Mouse (Mus musculus) hindlimb bud, embryonic 11.5 days (tissue): ENCODE results near the gene Cdc42se1.

Experiments used
- DNase-seq: peaks from one replicate; pipeline ENCODE4 v3.0.0-alpha.2; 2012; ENCODE audit warnings: low read depth, low spot score; ENCODE audit errors: extremely low spot score

Cdc42se1 gene

DNA sequence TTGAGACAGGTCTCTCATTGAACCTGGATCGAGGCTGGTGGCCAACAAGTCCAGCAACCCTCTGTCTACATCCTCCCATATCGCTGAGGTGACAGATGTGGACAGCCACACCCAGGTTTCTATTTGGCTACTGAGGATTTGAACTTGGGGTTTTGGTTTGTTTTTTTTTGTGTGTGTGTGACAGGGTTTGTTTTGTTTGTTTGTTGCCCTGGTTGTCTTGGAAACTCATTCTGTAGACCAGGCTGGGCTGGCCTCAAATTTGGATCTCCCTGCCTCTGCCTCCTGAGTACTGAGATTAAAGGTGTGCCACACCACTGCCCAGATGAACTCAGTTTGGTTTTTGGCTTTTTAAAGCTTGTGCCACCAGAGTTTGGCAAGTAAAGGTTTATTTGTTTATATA is 5.5 kb upstream of the Cdc42se1 start:
- DNase-seq = no peak

DNA sequence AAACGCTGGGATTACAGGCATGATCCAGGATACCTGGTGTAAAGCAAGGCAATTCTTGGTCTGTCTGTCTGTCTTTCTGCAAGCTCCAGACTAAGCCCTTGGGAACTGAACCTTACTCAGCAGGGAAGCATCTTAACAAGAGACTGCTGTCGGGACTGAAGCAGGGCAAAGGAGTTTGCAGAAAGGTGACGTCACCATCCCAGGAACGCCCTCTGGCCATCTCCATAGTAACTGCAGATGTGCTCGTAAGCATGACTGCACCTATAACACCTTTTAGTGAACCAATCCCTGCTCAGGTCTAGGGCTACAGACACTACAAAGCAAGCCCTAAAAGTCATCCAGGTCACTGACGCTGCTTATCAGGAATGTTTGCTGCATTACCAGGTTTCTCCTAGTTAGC is 4.2 kb upstream of the Cdc42se1 start:
- DNase-seq = no peak

DNA sequence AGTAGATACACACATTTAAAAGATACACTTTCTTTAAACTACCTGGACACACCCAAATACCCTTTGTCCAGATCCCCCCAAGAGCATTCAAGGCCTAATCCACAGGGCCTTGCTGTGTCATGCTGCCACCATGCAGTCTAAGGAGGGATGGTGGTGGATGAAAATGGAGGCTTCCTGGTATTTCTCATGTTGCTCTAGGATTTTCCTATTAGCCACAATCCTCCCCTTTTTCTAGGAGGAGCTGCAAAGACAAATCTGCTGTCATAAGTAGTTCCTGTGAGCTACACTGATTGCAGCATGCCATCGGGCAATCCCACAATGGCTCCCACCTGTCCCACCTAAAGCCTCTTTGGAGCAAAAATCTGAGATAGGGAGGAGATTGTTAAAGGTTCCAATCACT is 1.3 kb upstream of the Cdc42se1 start:
- no peak for DNase-seq

DNA sequence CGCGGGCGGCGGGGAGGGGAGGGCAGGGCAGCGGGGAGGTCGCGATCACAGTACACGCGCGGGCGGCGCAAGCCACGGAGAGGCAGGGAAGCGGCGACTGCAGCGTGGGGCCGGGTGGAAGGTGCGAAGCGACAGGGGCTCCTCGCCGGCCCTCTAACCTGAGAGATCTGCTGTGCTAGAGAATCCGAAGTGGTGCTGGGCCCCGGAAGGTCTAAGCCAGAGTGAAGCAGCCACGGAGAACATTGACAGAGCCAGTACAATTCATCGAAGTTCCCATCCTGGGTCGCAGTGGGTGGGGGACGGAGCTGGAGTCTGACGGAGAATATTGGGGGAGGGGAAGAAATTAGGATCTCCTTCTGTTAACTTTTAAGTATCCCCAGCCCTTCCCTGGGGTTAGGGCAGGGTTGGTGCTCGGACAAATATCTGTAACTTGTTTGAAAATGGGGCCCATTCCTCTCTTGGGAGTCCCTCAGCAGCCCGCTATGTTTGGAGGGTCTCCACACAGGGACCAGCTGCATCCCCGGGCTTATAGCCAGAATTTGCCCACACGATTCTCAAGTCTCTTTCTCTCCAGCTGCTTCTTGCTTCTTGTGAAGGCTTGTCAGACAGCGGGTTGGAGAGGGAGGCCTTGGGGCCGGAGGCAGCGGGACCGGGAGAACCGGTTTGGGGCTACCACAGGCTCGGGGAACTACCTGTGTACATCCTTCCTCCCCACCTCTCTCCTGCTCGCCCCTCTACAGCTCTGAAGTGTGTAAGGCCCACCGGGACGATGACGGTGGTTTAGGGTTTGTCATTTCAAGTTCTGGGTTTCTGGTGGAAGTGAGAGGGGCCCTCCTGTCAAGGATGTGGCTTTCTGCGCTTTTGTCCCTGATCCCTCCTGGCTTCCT is 605 bp downstream of the Cdc42se1 start:
- DNase-seq = no peak

DNA sequence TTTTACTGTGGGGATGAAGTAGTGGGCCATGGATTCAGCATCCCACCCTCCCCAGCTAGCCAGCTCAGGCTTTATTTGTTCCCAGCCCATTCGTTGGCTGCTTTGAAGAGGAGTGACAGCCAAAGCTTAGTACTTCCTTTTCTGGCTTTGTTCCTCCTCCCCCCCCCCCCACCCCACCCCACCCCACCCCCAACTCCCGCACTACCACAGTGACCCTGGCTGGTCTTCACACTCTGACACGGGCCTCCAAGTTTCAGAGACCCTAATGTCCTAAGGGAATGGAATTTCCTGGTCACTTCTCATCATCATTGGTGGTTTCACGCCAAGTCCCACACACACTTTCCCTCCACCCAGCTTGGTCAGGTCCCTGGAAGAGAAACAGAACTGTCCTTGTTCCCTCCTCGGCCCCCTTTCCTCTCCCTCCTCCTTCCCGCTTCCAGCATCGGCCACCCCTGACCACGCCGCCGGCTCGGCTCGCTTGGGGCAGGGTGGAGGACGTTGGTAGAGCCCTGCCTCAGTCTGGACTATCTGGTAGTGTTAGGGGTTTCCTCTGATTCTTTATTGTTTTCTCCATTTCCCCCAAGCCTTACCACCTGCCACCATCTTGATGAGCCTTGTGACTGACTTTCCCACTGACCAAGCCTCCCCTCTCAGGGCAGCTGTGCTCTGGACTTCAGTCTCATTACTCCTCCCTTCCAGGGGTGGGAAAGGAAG is 1.4 kb downstream of the Cdc42se1 start:
- DNase-seq = no peak

DNA sequence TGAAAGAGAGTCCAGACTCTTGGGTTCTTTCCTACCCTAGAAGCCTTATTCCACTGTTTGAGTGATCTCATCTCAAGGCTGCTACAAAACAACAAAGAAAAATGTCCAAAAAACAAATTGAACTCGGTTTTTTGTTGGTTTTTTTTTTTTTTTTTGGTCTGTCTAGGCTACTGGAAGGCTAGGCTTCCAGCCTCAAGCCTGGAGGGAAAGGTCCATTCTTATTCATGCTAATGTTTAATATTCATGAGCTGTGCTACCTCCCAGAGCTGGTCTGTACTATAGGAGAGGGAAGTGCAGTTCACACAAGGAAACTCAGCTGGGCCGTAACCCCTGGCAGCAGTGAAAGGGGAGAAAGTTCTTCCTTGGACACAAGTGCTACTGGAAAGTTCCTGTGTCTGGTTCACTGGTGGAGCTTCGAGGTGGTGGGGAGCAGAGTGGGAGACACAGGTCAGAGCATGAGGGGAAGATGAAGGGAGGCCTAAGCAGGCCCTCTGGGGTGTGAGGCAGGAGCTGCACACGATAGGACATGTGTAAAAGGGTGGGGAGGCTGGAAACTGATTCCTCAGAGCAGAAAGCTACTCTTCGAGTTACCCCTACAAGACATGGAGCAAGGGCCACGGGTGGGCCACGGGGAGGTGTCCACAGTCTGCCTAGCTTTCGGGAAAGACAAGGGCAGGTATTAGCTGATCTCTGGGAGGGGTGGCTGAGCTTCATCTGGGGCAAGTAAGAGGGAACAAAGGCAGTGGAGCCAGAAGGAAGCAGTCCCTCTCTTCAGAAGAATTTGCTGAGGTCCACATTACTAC is 2.2 kb downstream of the Cdc42se1 start:
- no peak for DNase-seq

DNA sequence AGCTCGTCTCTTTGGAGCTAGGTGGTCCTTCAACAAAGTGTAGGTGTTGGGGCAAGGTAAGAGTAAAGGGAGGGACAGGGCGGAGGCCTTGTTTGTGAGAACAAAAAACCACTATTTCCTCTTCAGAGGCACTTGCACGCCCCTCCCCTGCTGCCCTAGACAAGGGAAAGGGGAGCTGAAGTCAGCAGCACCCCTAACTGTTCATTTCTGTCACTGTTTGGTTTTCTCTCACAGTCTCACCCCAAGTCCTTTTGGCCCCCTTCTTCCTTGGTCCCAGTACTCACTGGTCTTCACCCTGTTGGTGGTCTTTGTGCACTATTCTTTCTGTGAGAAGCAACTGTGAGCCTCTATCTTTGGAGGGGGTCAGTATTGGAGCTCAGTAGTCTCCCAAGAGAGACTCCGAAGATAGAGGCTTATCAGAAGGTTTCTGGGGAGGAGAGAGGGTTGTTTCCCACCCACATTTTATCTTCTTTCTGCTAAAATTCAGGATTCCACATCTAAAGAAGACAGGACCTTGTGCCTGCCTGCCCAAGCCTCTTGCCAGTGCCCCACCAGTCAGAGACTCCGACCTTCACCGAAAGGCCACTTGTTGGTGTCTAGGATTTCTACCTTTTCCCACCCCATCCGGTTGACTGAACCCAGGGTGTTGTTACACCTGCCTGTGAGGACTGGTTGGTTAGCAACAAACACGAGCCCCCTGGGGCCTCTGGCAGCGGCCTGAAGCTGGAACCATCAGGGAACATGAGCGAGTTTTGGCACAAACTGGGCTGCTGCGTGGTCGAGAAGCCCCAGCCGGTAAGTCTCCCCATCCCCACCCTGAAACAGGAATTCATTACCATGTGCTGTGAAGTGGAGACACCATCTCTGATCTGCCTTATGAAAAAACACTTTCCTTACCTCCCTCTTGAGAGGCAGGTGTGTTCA is 3.0 kb downstream of the Cdc42se1 start, which contains the start of gene Mllt11:
Gene Mllt11 (minus strand): TSS at position 874 of the 924 bp plus-strand sequence.
- DNase-seq = no peak

DNA sequence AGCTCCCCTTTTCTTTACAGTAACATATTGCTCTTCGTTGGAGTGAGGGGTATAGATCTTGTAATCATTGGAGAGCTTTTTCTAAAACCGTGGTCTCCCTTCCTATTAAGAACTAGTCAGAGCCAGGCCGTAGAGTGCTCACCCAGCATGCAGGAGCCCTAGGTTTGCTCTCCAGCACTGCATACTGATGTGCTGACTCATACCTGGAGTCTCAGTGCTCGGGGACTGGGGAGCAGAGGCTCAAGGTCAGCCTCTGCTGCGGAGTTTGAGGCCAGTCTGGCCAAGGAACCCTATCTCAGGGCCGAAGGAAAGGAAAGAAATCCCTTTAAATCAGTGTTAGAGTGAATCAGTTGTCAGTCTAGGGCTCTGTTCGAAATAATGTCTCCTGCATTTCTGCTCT is 4.2 kb downstream of the Cdc42se1 start:
- no peak for DNase-seq

DNA sequence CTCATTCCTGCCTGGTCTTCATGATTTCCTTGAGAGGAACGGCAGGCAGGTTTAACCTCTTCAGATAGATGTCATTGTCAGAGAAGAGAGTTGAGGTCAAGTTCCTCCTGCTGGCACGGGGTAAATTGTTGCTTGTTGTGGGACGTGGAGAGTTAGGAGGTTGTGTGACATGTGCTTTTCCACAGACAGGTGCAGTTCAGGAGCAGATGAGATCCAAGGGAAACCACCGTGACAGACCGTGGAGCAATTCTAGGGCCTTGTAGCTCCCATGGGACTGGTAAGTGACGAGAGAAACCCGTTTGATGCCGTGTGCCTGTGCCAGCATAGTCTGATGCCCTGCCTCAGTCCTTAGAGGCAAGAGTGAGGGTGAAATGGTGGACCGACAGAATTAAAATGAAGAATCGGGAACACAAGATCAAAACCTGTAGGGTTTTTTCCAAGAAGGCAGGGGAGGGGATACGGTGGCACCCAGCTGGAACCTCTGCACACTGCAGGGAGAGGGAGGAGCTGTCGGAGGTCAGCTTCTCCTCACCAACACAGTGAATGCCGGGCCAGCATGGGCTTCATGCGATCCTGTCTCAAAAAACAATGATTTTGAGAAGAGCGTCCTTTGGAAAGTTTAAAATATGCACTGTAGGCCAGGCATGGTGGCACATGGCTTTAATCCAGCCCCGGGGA is 4.9 kb downstream of the Cdc42se1 start:
- no peak for DNase-seq

DNA sequence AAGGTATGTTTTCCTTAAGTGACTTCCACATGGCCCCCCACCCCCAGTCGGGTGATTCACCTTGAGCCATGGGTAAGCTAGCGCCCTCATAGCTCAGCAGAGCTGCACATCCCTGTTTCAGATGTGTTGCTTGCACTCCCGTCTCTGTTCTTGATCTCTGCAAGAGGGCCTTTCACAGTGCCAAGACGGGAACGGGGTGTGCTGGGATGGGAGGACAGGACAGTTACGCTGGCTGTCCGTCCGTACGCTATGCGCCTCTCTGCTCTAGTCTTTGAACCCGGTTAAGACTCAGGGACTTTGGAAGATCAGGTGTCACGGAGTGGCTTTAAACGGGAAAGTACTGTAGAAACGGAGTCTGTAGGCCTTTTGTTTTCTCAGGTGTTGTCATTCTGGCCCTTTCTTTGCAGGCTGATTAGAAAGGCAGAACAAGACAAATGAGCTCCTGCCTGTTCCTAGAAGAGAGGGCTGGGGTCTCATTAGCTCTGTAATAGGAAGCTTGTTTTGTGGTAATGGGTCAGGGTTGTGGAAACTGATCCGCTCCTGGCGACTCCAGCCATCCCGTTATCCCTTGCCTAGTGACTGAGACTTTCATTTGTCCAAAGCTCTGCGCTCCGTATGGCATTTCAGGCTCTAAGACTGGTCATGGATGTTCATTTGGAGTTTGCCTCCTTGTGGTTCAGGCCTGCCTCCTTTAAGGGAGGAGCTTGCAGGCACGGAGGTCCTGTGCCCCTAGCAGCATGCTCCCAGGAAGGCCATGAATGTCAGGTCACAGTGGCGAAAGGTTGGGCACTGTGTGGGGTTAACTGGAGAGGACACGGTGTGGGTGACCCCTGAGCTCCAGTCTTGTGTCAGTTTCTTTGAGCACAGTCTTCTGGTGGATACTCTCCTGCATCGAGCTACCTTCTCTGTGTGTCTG is 7.1 kb downstream of the Cdc42se1 start:
- no peak for DNase-seq

DNA sequence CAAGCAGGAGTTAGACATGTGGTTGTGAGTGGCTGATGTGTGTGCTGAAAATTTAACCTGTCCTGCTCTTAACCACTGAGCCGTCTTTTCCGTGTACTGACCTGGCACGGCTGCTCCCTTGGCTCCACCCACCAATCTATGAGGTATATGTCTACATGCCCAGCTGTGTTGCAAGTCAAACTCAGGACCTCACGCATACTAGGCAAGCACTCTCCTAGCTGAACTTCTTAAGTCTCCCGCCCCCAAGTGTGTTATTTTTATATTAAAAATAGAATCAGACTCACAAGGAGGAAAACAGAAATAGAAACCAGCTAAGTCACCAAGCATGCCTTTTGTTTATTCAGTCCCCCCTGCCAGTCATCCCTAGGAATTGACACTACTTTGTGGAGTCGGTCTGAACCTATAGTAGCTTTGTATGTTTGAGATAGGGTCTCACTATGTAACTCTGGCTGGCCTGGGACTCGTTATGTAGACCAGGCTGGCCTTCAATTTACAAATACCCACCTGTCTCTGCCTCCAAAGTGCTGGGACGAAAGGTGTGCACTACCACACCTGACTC is 9.1 kb downstream of the Cdc42se1 start:
- DNase-seq = no peak

DNA sequence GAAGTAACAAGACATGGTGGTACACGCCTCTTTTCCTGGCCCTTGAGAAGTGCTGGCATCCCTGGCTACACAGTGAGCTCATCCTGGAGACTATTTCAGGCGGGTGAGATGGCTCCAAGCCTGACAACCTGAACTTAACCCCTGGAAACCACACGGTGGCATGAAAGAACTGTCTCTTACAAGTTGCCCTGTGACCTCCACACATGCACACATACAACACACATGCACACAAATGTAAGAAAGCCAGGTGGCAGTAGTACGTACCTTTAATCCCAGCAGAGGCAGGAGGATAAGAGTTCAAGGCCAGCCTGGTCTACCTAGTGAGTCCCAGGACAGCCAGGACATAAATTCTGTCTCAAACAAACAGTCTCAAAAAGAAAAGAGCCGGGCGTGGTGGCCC is 10.5 kb downstream of the Cdc42se1 start:
- no peak for DNase-seq

DNA sequence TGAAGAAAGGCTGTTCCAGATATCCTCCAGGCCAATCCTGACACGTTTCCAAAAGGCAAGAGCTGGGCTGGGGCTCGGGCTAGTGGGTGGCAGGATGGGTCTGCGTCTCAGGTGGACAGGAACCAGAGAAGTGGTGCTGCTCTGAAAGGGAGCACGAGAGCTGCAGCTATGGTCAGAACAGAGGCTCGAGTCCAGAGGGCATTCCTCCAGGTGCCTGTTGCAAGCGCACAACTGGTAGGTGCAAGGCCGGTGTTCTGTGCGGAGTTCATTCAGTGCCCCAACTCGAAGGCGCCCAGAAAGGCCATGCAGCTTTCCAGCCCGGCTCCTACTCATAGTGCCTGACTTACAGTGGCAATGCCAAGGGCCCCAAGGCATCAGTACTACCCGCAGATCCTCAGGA is 11.4 kb downstream of the Cdc42se1 start:
- DNase-seq = no peak

DNA sequence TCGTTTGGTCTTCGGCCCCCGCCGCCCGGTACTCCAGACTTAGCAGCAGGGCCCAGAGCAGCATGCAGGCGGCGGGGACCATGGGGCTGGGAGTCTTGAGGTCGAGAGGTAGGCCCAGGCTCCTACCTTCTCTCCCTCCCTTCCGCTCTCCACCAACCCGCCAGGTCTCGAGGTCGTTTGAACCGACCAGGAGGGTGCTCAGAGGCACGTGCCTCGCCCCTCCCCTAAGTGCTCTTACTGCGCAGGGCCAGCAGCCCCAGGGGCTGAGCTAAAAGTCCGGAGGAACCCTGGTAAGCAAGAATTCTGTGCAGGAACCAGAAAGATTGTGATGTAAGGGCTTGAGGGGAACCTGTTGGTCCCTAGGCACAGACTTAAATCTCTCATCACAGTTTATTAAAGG is 12.4 kb downstream of the Cdc42se1 start:
- DNase-seq = no peak

DNA sequence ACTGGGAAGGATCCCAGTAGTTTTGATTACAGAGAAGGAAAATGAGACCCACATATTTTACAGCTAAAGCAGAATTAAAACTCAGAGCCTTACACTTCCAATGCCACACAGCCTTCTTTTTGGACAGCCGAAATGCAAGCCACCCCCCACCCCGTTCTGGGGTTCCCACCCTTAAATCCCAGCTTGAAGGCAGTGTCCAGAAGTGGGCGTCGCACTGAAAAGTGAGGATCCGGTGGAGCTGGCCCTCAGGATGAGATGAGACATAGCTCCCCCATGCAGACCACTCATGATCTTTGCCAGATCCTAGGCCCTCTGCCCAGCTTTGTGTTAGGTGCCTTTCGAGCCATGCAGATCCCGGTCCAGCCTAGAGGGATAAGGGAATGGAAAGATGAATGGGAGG is 13.0 kb downstream of the Cdc42se1 start, which contains the start of gene Gm128:
Gene Gm128 (minus strand): TSS at position 101 of the 400 bp plus-strand sequence.
- DNase-seq = no peak

DNA sequence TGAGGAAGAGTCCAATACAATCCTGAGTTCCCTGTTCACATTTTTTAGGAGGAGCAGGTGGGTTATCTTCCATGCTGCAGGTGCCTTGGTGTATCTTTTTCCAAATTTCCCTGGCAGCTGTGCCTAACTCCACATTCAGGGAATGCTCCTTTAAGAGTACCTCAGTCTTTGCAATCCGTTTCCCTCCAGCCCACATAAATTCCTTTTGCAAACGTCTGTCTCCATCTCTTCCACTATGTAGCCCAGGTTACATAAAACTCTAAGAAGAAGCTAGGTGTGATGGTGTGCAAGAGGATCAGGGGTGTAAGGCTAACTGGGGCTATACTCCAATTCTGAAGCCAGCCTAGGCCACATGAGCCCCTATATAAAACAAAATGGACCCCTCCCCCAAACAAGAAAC is 14.6 kb downstream of the Cdc42se1 start:
- DNase-seq = no peak

DNA sequence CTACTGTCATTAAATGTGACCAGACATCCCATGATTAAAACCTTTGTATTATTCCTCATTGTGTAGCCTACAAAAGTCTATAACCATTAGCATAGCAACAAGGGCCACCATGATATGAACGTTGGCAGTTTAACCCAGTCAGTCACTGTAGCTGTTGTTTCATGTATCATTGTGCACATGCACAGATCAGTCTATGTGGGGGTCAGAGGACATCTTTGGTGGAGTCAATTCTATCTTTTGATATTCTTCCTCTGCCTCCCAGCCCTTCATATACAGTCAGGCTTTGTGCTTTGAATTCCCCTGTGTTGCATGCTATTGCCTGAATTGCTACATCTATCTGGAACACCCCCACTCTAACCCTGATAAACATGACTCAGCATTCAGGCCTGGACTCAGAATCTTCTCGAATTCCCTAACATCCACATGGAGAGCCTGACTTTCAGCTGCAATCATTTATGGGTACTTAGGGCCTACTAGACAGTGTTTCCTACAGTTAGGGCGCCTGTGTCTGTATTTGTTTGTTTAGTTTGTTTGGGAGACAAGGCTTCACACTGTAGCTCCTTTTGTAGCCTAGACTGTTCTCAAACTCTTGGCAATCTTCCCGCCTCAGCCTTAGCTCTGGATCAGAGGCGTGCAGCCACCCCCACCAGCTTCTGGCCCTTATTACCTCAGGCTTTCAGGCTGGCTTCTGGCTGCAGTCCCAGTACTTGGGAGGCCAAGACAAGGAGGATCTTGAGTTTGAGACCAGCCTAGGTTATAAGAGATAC is 18.1 kb downstream of the Cdc42se1 start:
- DNase-seq = no peak
